8 mouse cellular contexts compared by ENCODE assay signal in genomic region chr19:25237492-25238040, GRCm38 (mm10). TPM values are rescaled to one million over a fixed set of nuclear protein-coding genes. Genes with fewer than 3 reads are reported as not detected.
A peak's percentile ranks its signal among the peaks of the same experiment; 100 is the strongest.
DNase-seq lines count a peak whose midpoint lies in the region; ATAC-seq lines count a peak whose summit lies in the region.

No protein-coding gene starts in this region.

- H3K36me3 ChIP-seq in intestine, embryonic 16.5 days (ENCODE audit: control insufficient read depth, insufficient read depth, low read length) = no peaks in the 10 kb centered on the region
- no peaks in the 10 kb centered on the region for H3K36me3 ChIP-seq in limb, embryonic 10.5 days
- no peaks in the 10 kb centered on the region for H3K36me3 ChIP-seq in midbrain, embryonic 14.5 days (ENCODE audit: control insufficient read depth, insufficient read depth, low read length)
- H3K36me3 ChIP-seq in stomach, embryonic 15.5 days = no peaks in the 10 kb centered on the region

- H3K9me3 ChIP-seq in intestine, embryonic 16.5 days (ENCODE audit: control insufficient read depth, low read length) = no peaks in the 10 kb centered on the region
- no peaks in the 10 kb centered on the region for H3K9me3 ChIP-seq in limb, embryonic 10.5 days (replicated peaks)
- H3K9me3 ChIP-seq in midbrain, embryonic 14.5 days (ENCODE audit: control insufficient read depth, low read length) = no peaks in the 10 kb centered on the region
- no peaks in the 10 kb centered on the region for H3K9me3 ChIP-seq in stomach, embryonic 15.5 days

- DNase-seq in adrenal gland, adult 2 months = peak; percentile 45
- DNase-seq in gastrocnemius, postnatal 25 days = peak; percentile 29
- DNase-seq in limb, embryonic 10.5 days (ENCODE audit: low spot score) = peak; percentile 77
- peak; percentile 64 for DNase-seq in midbrain, embryonic 14.5 days
- DNase-seq in thymus, adult 18-20 months = no peak

- 2% methylated on average over 35 of the region's 35 CpGs for WGBS in intestine, embryonic 16.5 days
- under 1% methylated on average over 35 of the region's 35 CpGs for WGBS in limb, embryonic 10.5 days
- under 1% methylated on average over 35 of the region's 35 CpGs for WGBS in midbrain, embryonic 14.5 days
- 2% methylated on average over 35 of the region's 35 CpGs for WGBS in stomach, embryonic 15.5 days

- ATAC-seq in common myeloid progenitor, adult 5-6 weeks (replicated peaks; ENCODE audit: low read depth, poor library complexity, severe bottlenecking) = peak; percentile 17; the same call in 1 of the 2 replicates
- peak; percentile 21 for ATAC-seq in intestine, embryonic 16.5 days
- ATAC-seq in midbrain, embryonic 14.5 days (ENCODE audit: low FRiP score, low TSS enrichment) = no peak
- no peak for ATAC-seq in stomach, embryonic 15.5 days (ENCODE audit: insufficient read depth, low FRiP score, low read depth)

- peaks cover 4% of the 10 kb centered on the region; the same call in 1 of the 2 replicates for H3K27me3 ChIP-seq in intestine, embryonic 16.5 days (replicated peaks; ENCODE audit: control insufficient read depth, insufficient read depth, low read length)
- H3K27me3 ChIP-seq in limb, embryonic 10.5 days (ENCODE audit: low read depth, poor library complexity, severe bottlenecking) = peaks cover 48% of the 10 kb centered on the region
- peaks cover 22% of the 10 kb centered on the region; the same call in 1 of the 2 replicates for H3K27me3 ChIP-seq in midbrain, embryonic 14.5 days (ENCODE audit: control insufficient read depth, insufficient read depth, low read length)
- H3K27me3 ChIP-seq in stomach, embryonic 15.5 days (replicated peaks) = peaks cover 4% of the 10 kb centered on the region; the same call in 1 of the 2 replicates

- H3K27ac ChIP-seq in intestine, embryonic 16.5 days (ENCODE audit: low read length) = peak overlapping the region; percentile 85
- H3K27ac ChIP-seq in limb, embryonic 10.5 days = peak overlapping the region; percentile 86
- H3K27ac ChIP-seq in midbrain, embryonic 14.5 days (replicated peaks; ENCODE audit: low read depth, low read length) = peak overlapping the region; percentile 32; the same call in 1 of the 2 replicates
- no peak overlapping the region for H3K27ac ChIP-seq in stomach, embryonic 15.5 days

- peak overlapping the region; percentile 77 for H3K9ac ChIP-seq in intestine, embryonic 16.5 days (ENCODE audit: low read depth, low read length)
- H3K9ac ChIP-seq in midbrain, embryonic 14.5 days (replicated peaks; ENCODE audit: low read length) = peak overlapping the region; percentile 65
- H3K9ac ChIP-seq in stomach, embryonic 15.5 days = no peak overlapping the region; the same call in 1 of the 2 replicates

- H3K4me2 ChIP-seq in intestine, embryonic 16.5 days (ENCODE audit: low read depth, low read length) = peak overlapping the region; percentile 96
- H3K4me2 ChIP-seq in midbrain, embryonic 14.5 days (ENCODE audit: low read length) = peak overlapping the region; percentile 99
- peak overlapping the region; percentile 93 for H3K4me2 ChIP-seq in stomach, embryonic 15.5 days

- peaks cover 8% of the 10 kb centered on the region; the same call in 1 of the 2 replicates for H3K4me1 ChIP-seq in intestine, embryonic 16.5 days (ENCODE audit: control insufficient read depth, insufficient read depth, low read length)
- peaks cover 14% of the 10 kb centered on the region for H3K4me1 ChIP-seq in limb, embryonic 10.5 days
- H3K4me1 ChIP-seq in midbrain, embryonic 14.5 days (ENCODE audit: control insufficient read depth, insufficient read depth, low read length) = peaks cover 10% of the 10 kb centered on the region; the same call in 1 of the 2 replicates
- H3K4me1 ChIP-seq in stomach, embryonic 15.5 days = peaks cover 4% of the 10 kb centered on the region; the same call in 1 of the 2 replicates

- peak overlapping the region; percentile 78 for H3K4me3 ChIP-seq in intestine, embryonic 16.5 days (ENCODE audit: low read length)
- H3K4me3 ChIP-seq in limb, embryonic 10.5 days = peak overlapping the region; percentile 73
- H3K4me3 ChIP-seq in midbrain, embryonic 14.5 days (replicated peaks; ENCODE audit: low read depth, low read length) = peak overlapping the region; percentile 71
- peak overlapping the region; percentile 60 for H3K4me3 ChIP-seq in stomach, embryonic 15.5 days (replicated peaks)

RNA-seq across cellular contexts. Expression of gene Kank1, which starts 0.8 kb away (rescaled TPM):
- 10 to 100 TPM; 15.8 to 20.7 TPM for total RNA-seq in adrenal gland, adult 2 months (2021)
- polyA plus RNA-seq in adrenal gland, adult 2 months (2012; rRNA removed) = 13.1 and 15.2 TPM in 2 replicates
- not detected in 2 replicates for total RNA-seq in common myeloid progenitor, adult 5-6 weeks (2017)
- total RNA-seq in gastrocnemius, postnatal 25 days (2021) = 10 to 100 TPM; 15.0 to 15.2 TPM
- polyA plus RNA-seq in intestine, embryonic 16.5 days (2015; fragmentation: Nextera tagmentation; extraction: Ambion mirVana) = 15.5 and 16.1 TPM in 2 replicates
- polyA plus RNA-seq in limb, embryonic 10.5 days (2016; fragmentation: Nextera tagmentation; extraction: Ambion mirVana) = 16.9 and 33.7 TPM in 2 replicates
- 4.6 and 4.7 TPM in 2 replicates for polyA plus RNA-seq in midbrain, embryonic 14.5 days (2014; fragmentation: Nextera tagmentation; extraction: Ambion mirVana)
- 23.0 and 25.5 TPM in 2 replicates for polyA plus RNA-seq in stomach, embryonic 15.5 days (2015; fragmentation: Nextera tagmentation; extraction: Ambion mirVana)

Comparison
In these comparisons a context has a peak if more than half of its experiments do, and no peak if none do; other contexts are left out.
1. DNase-seq: peak in adrenal gland, adult 2 months (single experiment), gastrocnemius, postnatal 25 days (single experiment), limb, embryonic 10.5 days (single experiment) and midbrain, embryonic 14.5 days (single experiment); none in thymus, adult 18-20 months (0 of 2).
2. ATAC-seq: peak in common myeloid progenitor, adult 5-6 weeks (single experiment) and intestine, embryonic 16.5 days (single experiment); none in midbrain, embryonic 14.5 days (single experiment) and stomach, embryonic 15.5 days (single experiment).
3. Peak in every context shown above with its lines, with median percentiles within 50 percentile points of each other: H3K4me2 ChIP-seq and H3K4me3 ChIP-seq.